Mouse (Mus musculus): ENCODE measurements around the gene Coro1b.

GRCm38 (mm10) chr19:4164721-4165120, 16.3 kb downstream of the Coro1b start:
- TF ChIP-seq POLR2A (IDR thresholded peaks at IDR 0.05; ENCODE audit: insufficient read length, low read depth) = no peak
- no peak for TF ChIP-seq E2F4 (IDR thresholded peaks at IDR 0.05; ENCODE audit: insufficient read depth)
- no peak for TF ChIP-seq POLR2AphosphoS2 (IDR thresholded peaks at IDR 0.05; ENCODE audit: insufficient read length, low read depth)
- TF ChIP-seq USF1 (IDR thresholded peaks at IDR 0.05; ENCODE audit: low read depth) = no peak
- TF ChIP-seq MYOG (IDR thresholded peaks at IDR 0.05; ENCODE audit: control insufficient read depth in 1 of 3, insufficient read depth in 1 of 3, insufficient read length in 2 of 3, low read depth in 2 of 3) = no peak
- TF ChIP-seq CEBPB (IDR thresholded peaks at IDR 0.05; ENCODE audit: insufficient read depth, poor library complexity, severe bottlenecking) = no peak
- TF ChIP-seq TCF12 (IDR thresholded peaks at IDR 0.05; ENCODE audit: insufficient read depth, poor library complexity, severe bottlenecking) = no peak

All from myocyte (in vitro differentiated cells).